Mouse (Mus musculus) kidney, adult 18-20 months (tissue): ENCODE results near the gene Vmn1r32.

Experiments
- DNase-seq: peaks from one replicate; pipeline ENCODE4 v3.0.0; 2021

The Vmn1r32 gene

DNA sequence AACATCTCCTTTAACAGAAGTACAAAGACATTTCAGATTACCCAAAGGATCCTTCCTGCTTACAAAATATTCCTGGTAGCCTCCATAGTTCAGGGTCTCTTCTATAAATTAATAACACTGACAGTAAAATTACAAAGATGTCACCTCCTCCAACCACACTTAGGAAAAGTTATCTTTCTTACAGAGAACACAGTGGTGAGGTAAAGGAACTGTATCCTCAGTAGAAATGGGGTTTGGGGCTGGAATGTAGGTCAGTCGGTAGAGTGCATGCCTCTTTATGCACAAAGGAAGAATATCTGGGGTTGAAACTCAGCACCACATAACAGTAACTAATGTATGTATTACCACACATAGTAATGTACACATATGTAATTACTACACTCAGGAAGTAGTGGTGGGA, at the start of gene Vmn1r32:
Gene Vmn1r32, minus strand, starts transcription at position 101 of the 400 bp plus-strand sequence.
- no peak for DNase-seq

DNA sequence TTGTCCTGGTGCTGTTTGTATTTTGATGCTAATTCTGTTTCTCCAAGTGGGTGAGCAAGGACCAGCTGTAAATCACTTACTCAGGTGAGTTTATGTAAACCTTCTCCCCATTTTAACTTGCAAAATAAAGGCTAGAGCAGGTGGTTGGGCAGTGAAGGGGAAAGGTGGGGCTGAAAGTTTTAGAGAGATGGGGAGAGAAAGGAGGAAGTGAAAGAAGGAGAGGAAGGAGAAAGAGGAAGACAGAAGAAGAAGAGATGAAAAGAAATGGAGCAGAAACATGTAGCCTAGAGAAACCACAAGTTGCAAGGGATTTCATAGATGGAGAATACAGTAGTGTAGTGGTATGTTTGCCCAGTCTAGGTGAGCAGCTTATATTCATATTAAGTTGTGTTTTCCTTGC, 35.9 kb upstream of the Vmn1r32 start:
- DNase-seq: no peak

DNA sequence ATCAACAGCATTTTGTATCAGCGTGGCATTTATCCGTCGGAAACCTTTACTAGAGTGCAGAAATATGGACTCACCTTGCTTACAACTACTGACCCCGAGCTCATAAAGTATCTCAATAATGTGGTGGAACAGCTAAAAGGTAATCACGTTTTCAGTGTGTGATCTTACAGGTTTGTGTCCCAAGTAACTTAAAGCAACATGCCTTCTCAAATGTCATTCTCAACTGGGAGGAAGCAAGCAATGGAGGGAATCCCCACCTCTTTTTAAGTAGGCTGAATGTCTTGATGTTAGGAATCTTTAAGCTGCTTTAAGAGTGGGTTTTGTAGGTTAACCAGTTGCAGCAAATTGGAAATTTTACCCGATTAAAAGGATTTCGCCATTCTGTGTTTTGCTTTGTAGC, 23.9 kb downstream of the Vmn1r32 start:
- DNase-seq: no peak

DNA sequence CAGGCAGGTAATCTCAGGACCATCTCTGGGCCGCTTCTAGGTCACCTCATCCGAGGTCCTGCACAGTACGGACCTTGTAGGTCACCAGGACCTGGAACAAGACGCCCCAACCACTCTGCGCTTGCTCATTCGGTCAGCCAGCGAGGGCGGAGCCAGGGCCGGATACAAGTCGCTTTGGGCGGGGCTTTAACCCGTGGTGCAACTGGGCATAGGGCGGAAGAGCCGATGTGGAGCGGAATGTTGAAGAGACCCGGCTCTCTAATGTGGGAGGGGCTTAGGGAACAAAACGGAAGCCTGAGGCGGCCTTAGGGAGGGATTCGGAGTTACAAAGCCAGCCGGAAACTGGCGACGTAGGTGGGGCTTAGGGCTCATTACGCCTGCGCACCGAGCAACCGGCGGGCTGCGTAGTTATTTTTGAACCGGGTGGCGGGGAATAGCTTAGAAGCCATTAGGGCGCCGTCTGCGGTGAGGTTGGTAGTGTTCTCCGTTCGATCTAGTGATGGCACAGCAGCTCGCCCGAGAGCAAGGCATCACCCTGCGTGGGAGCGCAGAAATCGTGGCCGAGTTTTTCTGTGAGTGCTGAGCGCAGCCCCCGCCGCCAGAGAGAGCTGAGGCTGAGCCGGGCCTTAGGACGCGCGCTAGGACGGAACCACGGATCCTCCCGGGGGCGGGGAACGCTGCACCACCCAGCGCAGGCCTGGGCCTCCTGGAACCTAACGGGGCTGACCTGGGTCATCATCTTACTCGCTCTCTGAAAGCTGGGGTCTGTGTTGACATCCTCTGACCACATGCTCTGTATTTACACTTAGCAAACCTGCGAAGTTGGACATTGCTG, 24.7 kb downstream of the Vmn1r32 start, which contains the start of gene Mad2l1:
Gene Mad2l1, plus strand, starts transcription at position 363 of the 835 bp plus-strand sequence.
- DNase-seq: peak; percentile 97

DNA sequence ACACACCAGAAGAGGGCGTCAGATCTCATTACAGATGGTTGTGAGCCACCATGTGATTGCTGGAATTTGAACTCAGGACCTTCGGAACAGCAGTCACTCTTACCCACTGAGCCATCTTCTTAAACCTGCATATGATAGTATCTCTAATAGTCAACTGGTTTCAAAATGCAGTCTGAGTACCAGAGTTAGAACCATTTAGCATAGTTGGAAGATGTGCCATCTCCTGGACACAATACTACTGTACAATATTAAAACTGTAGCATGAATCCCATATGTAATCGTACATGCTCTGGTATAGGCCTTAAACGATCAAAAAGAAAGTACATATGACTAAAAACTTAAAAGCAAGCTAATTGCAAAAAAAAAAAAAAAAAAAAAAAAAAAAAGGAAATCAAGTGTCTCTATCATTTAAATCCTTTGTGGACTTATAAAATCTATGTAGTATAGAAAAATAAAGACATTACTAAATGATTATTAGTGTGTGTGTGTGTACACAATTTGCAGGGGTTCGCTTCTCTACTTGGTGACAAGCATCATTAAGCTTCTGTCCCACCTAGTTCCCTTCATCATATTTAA, 25.4 kb downstream of the Vmn1r32 start:
- no peak for DNase-seq

DNA sequence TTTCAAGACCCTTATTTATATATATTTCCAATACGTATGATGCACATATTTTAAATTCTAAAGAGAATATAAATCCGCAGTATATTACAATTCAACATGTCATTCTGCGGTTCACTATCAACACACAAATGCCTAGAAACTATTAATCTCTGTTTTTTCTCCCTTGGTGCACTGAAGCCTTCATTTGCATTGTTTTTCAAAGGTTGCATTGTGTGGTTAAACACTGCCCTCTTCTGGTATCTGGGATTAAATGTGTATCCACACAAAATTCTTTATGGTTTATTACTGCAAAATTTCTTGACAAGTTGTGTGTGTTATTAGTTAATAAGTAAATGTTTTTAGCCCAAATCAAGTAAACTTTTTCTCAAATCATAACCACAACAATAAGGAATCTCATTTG, 26.7 kb downstream of the Vmn1r32 start:
- DNase-seq: no peak

DNA sequence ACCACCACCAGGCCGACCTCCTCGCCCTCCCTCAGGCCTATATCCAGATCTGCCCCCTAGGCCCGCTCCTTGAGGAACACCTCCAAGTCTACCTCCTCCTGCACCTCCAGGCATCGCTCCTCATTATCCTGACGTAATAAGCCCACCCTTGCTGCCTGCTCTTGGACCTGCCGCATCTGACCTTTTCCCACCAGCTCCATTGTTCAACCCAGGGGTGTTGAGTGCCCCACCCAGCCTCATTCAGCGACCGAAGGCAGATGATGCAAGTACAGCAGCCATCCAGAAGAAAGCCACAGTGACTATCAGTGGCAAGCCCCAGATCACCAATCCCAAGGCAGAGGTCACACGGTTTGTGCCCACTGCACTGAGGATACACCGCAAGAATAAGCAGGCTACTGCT, 31.5 kb downstream of the Vmn1r32 start:
- DNase-seq: no peak

DNA sequence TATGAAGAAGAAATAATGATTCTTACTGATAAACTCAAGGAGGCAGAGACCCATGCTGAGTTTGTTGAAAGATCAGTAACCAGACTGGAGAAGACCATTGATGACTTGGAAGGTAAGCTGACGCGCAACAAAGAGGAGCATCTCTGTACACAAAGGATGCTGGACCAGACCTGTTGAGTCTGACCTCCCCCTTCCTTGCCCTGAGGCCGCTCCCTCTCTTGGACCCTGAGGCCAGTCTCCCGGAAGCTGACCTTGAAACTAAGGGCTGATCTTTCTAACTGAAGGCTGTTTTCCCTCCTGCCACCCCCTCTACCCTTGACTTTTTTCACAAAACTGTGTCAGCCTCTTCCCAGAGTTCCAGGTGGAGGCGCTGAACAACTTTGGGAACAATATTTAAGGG, 43.5 kb downstream of the Vmn1r32 start:
- DNase-seq: no peak
